ENCODE assay signal across 8 mouse cellular contexts in the genomic region with DNA sequence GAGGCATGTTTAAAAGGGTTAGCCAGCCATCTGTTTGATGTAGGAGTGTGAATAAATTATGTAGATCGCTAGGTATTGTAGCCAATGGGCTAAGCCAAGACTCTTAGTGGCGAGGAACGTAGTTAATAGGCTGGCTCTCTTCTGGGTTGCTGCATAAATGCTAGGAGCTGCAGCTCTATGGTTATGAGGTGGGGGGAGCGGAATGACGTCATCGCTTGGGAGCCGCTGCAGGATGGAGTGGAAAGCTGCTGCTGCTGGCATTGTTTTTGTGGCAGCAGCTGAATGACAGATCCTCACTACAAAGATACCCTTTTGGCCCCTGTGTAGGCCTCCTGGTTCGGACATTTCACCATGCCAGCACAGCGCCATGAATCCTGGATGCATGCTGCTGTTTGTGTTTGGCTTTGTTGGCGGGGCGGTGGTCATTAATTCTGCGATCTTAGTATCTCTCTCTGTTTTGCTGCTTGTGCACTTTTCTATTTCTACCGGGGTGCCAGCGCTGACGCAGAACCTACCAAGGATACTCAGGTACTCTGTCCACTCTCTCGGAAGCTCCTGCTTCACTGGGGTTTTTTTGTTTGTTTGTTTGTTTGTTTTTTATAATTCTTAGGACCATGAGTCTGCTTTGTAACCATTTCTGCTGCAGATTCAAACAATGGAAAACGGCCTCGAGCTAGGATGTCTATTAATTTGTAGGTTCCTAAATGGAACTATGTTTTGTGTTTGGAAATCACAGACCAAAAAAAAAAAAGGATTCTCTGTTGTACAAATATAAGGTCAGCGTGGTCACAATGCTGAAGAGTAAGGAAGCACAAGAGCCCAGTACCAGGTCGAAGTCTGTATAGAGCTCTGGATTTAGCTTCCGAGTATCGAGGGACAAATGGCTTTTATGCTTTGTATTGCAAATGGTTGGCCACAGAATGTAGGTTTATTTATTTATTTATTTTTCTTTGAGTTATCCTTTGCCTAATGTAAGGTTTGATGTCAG. TPM values are rescaled to one million over a fixed set of nuclear protein-coding genes. Genes with fewer than 3 reads are reported as not detected.
DNase-seq lines count a peak whose midpoint lies in the region; ATAC-seq lines count a peak whose summit lies in the region.

No protein-coding gene starts in this region.

- 2% methylated on average over 22 of the region's 22 CpGs for WGBS in hindbrain, embryonic 12.5 days
- 5% methylated on average over 22 of the region's 22 CpGs for WGBS in lung, embryonic 15.5 days

- peaks cover 17% of the 10 kb centered on the region for H3K4me1 ChIP-seq in hindbrain, embryonic 12.5 days
- peaks cover 3% of the 10 kb centered on the region; the same call in 1 of the 2 replicates for H3K4me1 ChIP-seq in lung, embryonic 15.5 days

- peak; percentile 63 for ATAC-seq in common myeloid progenitor, adult 5-6 weeks (replicated peaks; ENCODE audit: low read depth, poor library complexity, severe bottlenecking)
- ATAC-seq in hindbrain, embryonic 12.5 days (ENCODE audit: low FRiP score), result peak; percentile 99
- peak; percentile 94 for ATAC-seq in lung, embryonic 15.5 days (ENCODE audit: borderline replicate concordance, extremely low read depth, low FRiP score, low TSS enrichment)

- H3K9me3 ChIP-seq in hindbrain, embryonic 12.5 days (replicated peaks), result no peaks in the 10 kb centered on the region
- no peaks in the 10 kb centered on the region for H3K9me3 ChIP-seq in lung, embryonic 15.5 days

- peak overlapping the region; percentile 98 for H3K27ac ChIP-seq in hindbrain, embryonic 12.5 days
- peak overlapping the region; percentile 57 for H3K27ac ChIP-seq in lung, embryonic 15.5 days

- DNase-seq in adrenal gland, adult 2 months, result peak; percentile 81
- peak; percentile 41 for DNase-seq in gastrocnemius, adult 18-20 months (ENCODE audit: low spot score)
- peak; percentile 88 to 92 for DNase-seq in layer of hippocampus, postnatal 10 days (ENCODE audit: low spot score in 2 of 2)
- peak; percentile 97 for DNase-seq in retina, embryonic 14.5 days (ENCODE audit: low spot score)
- DNase-seq in thymus, postnatal 10 days (ENCODE audit: low spot score in 2 of 2), result no peak

- peaks cover 10% of the 10 kb centered on the region for H3K36me3 ChIP-seq in hindbrain, embryonic 12.5 days
- H3K36me3 ChIP-seq in lung, embryonic 15.5 days, result peaks cover 9% of the 10 kb centered on the region

- H3K4me3 ChIP-seq in hindbrain, embryonic 12.5 days, result peak overlapping the region; percentile 59
- peak overlapping the region; percentile 48 for H3K4me3 ChIP-seq in lung, embryonic 15.5 days

- H3K4me2 ChIP-seq in hindbrain, embryonic 12.5 days (replicated peaks), result peak overlapping the region; percentile 66
- peak overlapping the region; percentile 66 for H3K4me2 ChIP-seq in lung, embryonic 15.5 days

- no peaks in the 10 kb centered on the region for H3K27me3 ChIP-seq in hindbrain, embryonic 12.5 days
- H3K27me3 ChIP-seq in lung, embryonic 15.5 days, result no peaks in the 10 kb centered on the region

- peak overlapping the region; percentile 81 for H3K9ac ChIP-seq in hindbrain, embryonic 12.5 days
- H3K9ac ChIP-seq in lung, embryonic 15.5 days, result peak overlapping the region; percentile 33

RNA-seq across cellular contexts. Expression of a gene that starts 48.4 kb away (rescaled TPM):
- total RNA-seq in adrenal gland, adult 2 months (2021), result 100 to 1,000 TPM in 1 of 2 experiments, 10 to 100 TPM in 1; 88.5 to 100 TPM
- polyA plus RNA-seq in adrenal gland, adult 2 months (2012; rRNA removed), result 24.5 and 39.7 TPM in 2 replicates
- 87.9 and 90.7 TPM in 2 replicates for total RNA-seq in common myeloid progenitor, adult 5-6 weeks (2017)
- total RNA-seq in gastrocnemius, adult 18-20 months (2021), result 100 to 1,000 TPM; 134 to 170 TPM
- polyA plus RNA-seq in hindbrain, embryonic 12.5 days (2016; fragmentation: Nextera tagmentation; extraction: Ambion mirVana), result 119 and 123 TPM in 2 replicates
- total RNA-seq in layer of hippocampus, postnatal 10 days (2021), result 100 to 1,000 TPM; 231 to 243 TPM
- polyA plus RNA-seq in lung, embryonic 15.5 days (2015; fragmentation: Nextera tagmentation; extraction: Ambion mirVana), result 37.1 and 39.4 TPM in 2 replicates

Comparison
In these comparisons a context has a peak if more than half of its experiments do, and no peak if none do; other contexts are left out.
1. DNase-seq: peak in adrenal gland, adult 2 months (single experiment), gastrocnemius, adult 18-20 months (single experiment), layer of hippocampus, postnatal 10 days (2 of 2) and retina, embryonic 14.5 days (single experiment); none in thymus, postnatal 10 days (0 of 2).
2. Peak in every context shown above with its lines, with median percentiles within 50 percentile points of each other: ATAC-seq.